Mouse (Mus musculus) gastrocnemius, adult 18-20 months (tissue): ENCODE results near the gene Iqck. TPM values are rescaled to one million over a fixed set of nuclear protein-coding genes. Genes with fewer than 3 reads are reported as not detected.

Experiments used
- DNase-seq: peaks from one replicate; pipeline ENCODE4 v3.0.0; 2021; ENCODE audit warnings: low spot score
- total RNA-seq, 2 experiments: library from RNA; stranded (reverse); gene quantifications; 2 replicates each; pipeline ENCODE4 v1.2.3; 2021

Gene Iqck
- total RNA-seq, 2 experiments from 2014 or later = 0.14 to 0.24 TPM

DNA sequence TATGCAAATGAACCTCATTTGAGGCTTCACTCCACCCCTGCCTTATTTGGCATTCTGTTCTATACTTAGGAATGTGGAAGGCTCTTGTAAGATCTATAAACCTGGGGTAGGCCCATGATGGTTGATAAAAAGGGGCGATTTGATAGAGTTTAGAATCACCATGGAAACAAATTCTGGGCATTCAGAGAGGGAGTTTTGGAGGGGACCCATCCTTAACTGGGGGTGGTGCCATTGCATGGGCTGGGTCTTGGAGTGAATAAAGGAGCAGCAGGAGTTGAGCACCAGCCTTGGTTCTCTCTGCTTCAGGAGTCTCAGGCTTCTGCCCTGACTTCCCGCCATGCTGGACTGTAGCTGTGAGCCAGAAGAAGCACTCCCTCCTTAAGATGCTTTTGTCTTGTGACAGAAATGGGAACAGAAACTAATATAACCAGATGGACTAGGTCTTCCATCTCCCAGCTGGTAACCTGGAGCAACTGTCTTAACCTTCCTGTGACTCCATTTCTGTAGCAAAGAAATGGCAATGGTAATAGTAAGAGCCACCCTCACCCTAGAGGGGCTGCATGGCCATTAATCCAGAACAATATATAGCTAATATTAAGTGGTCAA is 93.2 kb downstream of the Iqck start:
- no peak for DNase-seq

DNA sequence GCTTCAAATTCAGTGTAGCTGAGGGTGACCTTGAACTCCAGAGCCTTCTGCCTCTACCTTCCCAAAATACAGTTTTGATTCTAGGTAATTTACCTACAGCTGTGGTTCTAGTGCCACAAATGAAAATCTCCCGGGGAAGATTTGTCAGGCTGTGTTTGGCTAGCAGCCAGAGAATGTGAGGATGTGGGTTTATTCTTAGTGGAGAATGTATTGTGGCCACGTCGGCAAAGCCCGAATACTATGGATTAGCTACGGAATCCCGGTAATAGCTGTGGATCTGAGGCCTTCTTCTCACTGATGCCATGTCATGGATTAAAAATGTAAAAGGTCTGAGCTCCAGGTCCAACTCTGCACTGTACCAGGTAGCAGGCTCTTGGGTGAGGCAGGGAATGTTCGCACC is 94.2 kb downstream of the Iqck start:
- DNase-seq = no peak

DNA sequence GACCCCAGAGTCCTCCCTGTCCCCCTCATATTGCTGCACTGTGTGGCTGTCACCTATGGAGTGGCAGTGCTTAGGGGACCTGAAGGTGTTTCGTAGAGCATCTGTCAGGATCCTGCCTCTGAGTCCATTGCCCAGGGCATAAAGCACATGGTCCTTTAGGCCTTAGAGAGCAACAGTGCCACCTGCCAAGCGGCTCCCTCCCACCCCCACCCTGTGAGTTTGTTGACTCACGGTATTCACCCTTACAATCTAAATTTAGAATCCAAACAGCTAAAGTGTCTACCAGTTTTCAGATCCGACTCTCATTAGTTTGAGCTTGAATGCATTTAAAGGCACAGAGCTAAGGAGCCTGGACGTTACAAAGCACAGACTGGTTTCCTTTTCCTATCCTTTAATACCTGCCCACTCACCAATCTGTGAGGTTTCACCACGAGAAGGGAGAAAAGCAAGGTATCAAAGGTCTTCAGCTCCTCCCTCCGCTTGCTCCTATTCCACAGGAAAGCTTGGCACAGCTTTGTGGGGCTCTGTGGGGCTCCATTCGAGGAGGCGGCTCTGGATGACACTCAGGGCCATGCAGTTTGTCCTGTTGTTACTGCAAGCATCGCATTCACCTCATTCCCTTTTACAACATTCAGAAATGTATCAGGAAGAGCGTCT is 98.2 kb downstream of the Iqck start:
- DNase-seq = no peak

DNA sequence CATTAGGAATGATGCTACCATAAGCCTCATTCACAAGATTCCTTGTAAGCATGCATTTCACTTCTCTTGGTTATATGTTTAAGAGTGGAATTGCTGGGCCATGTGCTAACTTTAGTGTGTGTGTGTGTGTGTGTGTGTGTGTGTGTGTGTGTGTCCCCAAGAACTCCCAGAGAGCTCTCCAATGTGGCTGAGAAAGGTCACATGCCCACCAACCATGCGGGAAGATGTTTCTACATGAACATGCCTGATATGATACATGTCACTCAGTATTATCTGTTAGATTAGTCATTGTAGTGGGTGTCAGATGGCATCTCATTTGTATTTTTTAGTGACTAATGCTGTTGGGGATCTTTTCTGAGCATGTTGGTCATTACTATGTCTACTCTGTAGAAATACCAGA is 99.4 kb downstream of the Iqck start:
- no peak for DNase-seq

DNA sequence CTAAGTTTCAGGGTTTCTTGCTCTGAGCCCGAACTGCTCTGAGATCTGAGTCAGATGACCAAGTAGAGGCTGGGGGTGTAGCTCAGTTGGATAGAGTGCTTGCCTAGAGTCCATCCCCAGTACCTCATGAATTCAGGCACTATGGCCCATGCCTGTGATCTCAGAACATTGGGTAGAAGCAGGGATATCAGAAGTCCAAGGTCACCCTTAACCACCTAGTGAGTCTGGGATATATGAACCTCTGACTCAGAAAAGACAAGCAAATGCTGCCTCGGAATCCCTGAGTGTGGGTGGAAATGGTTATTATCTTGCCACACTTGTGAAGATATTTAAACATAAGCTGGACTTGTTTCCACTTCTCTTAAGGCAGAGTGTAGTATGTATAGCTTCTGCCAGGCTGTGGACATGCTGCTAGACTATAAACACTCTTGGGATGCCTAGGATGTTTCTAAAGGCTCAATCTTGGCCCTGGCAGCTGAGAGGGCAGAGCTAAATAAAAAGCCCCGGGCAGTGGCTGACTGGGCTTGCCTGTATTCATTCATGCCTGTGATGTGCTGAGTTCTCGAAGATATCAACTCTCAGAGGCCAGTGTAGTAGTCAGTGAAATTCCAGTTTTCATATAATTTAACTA is 101.2 kb downstream of the Iqck start:
- no peak for DNase-seq

DNA sequence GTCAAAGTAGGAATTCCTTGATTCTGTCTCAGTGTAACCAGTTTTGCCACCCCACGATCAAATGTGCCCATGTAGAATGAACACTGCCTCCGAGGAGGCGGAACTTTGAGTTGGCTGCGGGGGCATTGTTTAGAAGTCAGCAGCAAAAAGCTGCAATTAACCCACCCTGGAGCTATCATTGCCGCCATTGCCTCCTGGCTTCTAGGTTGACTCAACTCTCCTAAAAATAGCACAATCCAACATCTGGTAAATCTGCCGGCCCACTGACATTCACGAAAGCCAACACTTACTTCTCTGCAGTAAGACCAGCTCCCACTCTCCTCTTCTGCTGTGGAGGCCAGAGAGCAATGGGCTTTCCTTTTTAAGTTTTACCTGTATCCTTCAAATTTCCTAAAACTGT is 103.7 kb downstream of the Iqck start:
- DNase-seq = no peak

DNA sequence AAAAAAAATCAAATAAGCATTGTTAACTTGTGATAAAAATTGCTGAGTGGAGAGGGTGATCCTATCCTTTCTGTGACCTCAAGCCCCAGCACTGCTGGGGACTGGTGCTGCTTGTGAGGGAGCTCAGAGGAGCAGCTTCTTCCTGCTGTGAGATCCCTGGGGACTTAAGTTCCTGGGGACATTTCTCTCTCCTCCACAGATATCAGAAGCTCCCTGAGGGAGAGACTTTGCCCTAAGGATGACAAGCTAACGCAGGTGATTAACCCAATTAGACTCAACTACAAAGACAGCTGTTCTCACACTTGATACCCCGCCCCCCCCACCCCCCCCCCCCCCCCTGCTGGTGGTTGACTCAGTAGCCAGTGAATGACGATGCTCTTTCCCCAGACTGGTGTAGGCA is 109.2 kb downstream of the Iqck start:
- DNase-seq = no peak

DNA sequence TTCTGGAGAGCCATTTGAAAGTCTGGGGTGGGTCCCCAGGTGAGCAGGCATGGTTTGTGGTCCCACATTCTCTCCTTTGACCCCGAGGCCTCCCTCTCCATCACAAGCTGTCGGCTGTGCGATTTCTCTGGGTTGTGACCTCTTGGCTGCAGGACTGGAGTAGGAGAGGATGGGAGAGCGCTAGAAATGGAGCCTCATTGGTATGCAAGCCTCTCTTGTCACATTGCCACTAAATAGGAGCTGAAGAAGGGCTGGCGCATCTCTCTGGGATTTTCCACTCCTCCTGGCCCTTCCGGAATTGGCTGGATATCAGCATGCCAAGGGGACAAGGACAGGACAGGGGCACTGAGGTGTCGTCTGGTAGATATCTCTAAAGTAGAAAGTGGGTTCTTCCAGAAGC is 109.6 kb downstream of the Iqck start:
- DNase-seq = no peak

DNA sequence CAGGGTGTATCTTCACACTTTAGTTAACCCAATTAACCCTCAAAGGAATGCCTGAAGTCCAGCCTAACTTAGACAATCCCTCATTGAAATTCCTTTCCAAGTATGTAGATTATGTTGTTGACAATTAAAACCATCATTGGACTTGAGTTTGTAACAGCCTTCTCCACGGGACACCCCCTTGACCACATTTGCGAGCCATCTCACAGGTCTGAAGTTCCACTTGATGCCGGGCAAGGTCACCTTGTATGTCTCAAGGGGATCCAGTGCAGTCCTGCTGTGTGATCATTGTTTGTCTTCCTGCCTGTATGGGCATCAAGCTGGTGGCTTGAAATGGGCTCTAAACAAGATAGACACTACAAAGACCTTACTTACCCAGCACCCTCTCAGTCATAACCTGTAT is 113.3 kb downstream of the Iqck start:
- no peak for DNase-seq

DNA sequence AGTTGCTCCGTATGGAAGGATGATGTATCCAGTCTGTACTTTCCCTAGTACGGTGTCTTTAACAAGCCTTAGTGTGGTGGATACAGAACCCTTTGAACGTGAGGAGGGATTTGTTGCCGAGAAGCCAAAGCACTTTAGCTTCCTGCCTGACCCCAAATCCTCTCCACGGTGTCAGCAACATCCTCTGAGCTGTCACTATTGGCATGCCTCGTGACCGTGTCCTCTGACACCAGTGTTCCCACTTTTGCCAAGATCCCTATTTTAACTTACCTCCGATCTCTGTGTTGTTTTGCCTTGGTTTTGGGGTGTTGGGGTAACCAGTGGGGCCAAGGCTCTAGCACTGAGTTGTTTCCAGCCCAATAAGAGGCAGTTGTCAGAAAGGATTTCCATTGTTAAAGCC is 115.9 kb downstream of the Iqck start:
- DNase-seq = no peak

DNA sequence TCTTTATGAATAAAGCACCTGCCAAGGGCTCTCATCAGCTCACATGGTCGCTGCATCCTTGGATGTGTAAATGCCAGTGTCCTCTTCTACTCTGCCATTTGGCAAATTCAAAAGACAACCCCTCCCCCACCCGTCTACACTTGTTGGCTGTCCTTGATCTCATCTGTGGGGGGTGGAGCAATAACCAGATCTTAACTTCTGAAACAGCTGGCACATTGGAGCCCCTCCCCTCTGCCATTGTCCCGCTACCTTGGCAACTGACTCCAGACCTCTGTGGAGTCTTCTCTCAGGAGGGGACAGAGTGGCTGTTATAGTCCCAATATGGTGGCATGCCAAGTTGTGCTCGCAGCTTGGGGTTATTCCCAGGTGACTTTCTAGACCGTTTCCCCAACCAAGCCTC is 116.8 kb downstream of the Iqck start:
- no peak for DNase-seq

DNA sequence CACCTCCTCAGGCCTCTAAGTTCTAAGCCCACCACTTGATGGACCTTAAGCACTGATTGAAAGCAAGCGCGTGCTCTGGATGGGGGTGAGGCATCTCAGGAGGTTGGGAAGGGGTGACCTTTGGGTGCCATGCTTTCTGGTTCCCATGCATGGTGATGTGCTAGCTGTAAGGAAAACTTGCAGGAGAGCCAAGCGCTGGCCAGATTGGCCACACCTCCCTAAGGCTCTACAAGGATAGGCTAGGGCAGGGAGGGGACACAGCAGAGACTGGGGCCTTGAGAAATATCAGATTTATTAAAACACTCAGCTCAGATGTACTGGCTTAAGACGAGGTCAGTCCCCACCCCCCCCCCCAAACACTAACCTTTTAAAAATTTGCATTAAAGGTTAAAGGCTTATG is 117.8 kb downstream of the Iqck start:
- DNase-seq = no peak

DNA sequence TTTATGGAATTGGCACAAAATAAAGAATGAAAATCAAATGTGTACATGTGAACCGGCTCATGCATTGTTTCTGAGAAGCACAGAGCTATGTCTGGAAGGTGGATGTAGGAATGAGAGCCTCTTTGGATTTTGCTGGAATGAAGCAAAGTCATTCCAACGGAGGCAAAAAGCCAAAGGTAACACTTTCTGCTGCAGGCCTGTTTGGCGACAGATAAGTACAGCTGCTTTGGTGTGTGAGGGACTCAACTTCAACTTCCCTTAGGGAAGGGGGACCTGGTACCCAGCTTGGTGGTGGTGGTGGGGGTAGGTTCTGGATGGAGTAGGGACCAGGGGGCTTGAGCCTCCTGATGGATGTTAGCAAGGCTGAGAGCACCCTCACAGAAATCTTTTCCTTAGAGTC is 120.3 kb downstream of the Iqck start:
- DNase-seq = no peak

DNA sequence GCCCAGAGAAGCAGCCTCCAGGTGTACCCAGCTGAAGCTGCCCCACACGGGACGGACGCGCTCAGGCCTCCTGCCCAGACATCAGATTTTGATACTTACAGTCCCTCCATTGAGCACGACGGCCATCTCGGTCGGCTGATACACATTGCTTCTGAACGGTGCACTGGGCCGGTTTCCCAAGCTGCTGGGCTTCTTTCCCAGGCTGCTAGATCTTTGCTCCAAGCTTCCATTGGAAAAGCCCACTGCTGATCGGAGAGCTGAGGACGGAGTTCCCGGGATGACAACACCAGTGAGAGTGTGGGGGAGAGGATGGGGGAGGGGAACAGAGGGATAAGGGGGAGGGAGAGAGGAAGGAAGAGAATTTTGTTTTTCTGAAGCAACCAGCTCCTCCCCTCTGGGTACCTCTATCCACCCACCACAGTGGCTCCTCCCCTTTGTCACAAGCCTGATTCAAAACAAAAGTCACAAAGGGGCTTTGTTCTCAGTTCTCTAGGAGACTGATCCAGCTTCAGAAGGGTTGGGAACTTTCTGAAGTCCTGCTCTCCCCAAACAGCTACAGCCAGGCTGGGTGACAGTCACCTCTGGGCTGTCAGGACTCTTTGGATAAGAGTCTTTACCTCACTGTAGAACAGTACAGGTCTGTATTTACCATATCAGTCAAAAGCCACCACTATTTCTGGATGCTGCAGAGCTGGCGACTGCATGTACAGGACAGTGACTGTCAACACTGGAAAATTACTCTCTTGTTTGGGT is 121.0 kb downstream of the Iqck start:
- peak; percentile 63 for DNase-seq

DNA sequence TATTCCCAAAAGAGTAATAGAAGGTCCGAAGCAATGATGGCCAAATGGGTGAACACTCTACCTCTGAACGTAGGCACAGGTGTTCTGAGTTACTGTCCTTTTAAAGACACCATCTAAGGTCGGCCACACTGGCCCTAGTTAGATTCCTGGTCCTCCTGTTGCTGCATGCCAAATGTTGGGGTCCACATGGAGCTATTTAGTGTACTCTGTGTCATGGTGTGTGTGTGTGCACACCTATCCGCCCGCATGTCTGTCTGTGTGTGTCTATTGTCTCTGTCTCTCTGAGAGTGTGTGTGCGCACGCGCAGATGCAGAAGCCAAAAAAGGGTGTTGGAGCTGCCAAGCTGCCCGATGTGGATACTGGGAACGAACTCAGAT is 121.6 kb downstream of the Iqck start:
- no peak for DNase-seq

DNA sequence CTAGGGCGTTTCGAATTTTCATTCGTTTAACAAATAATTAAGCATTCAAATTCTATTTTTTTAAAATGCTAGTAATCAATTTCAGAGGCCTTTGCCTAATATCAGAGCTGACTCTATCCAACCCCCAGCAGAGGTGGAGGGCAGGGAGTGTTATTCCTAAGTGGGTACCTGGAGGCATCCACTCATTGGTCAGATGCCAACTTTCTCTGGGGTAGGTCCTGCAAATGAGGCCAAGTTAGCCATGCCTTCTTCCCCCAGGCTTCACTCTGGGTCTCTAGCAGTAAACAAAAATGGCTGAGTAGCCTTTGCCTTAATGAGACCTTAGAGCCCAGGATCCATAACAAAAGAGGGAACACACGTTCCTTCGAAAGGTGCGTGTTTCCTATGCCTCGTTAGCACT is 123.6 kb downstream of the Iqck start:
- DNase-seq = no peak

DNA sequence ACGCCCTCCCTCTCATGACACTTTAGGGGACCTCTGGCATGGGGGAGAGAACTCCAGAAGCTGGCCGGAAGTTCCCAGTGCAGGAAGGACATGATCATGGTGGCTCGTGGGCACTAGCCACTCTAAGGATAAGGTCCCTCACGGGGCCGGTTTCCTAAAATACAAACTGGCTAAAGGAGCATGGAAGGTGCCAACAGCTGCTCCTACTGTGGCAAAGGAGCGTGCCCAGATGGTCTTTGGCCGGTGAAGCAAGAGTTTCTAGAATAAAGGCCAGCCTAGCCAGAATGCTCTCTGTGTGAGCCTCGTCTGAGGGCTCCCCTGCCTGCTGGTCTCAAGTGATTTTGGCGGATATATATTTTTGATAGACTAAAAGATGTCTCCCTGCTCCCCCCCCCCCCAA is 124.2 kb downstream of the Iqck start:
- peak; percentile 83 for DNase-seq

DNA sequence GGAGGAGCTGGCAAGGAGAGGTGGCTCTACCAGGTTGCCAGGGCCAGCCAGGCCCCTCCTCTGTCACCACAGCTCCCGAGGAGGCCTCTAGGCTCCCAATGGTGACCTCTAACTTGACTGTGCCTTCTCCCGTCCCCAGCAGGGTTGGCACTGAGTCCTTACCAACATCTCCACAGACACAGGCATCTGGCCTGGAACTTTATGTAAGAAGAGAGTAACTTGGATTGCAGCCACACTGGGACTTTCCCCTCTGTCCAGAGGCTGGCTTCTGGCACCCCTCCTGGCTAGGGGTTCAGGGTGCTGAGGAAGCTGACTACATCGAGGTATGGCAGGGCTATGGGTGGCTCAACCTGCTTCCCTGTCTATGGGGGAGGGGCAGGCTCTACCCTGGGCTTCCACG is 125.8 kb downstream of the Iqck start:
- DNase-seq = peak; percentile 81

DNA sequence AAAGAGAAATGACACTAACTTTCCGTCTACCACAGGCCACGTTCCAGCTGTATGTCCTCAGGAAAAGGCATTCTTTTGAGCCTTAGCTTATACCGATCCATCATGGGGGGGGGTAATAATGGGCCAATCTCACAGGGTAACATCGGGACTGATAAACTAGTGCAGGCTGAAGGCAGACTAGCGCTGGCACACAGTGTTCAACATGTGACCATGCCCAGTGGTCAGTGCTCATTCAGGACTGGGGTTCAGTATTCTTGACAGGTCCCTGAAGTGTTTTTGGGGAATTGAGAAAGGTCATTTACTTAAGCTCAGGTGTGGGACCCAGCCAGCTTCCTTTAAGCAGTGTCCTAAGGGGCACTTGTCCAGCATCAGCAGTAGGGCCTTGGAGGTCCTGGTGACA is 126.3 kb downstream of the Iqck start:
- no peak for DNase-seq

DNA sequence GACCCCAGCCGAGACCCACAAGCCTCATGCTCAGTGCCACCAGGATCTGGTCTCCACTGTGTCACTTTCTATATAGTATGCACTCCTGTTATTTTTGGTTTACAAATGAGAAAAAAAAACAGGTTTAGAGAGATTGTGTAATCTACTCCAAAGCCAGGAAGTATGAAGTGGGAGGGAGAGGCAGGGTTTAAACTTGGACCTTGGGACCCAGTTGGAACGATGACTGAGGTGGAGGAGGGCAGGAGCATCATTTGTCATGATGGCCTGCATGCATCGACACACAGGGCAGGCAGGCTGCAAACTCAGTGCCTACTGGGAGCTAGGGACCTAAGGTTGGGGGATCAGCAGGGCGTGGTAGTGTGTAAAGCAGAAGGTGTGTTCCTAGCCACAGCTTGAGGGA is 127.0 kb downstream of the Iqck start:
- no peak for DNase-seq

DNA sequence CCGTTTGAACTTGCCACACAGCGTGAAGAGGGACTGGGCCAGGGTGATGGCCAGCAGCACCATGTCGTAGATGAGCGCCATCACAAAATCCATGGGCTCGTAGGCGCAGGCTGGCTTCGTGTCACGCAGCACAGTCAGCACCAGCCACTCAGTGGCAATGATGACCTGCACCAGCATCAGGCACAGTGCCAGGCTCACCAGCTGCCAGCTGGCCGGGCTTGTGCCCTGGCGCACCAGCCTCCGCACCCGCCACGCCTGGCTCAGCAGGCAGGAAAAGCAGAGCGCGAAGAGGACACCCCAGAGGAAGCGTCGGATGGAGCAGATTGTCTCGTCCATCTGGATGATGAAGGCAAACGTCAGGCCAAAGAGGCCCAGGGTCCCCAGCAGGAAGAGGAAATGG is 128.4 kb downstream of the Iqck start:
- DNase-seq = peak; percentile 79

DNA sequence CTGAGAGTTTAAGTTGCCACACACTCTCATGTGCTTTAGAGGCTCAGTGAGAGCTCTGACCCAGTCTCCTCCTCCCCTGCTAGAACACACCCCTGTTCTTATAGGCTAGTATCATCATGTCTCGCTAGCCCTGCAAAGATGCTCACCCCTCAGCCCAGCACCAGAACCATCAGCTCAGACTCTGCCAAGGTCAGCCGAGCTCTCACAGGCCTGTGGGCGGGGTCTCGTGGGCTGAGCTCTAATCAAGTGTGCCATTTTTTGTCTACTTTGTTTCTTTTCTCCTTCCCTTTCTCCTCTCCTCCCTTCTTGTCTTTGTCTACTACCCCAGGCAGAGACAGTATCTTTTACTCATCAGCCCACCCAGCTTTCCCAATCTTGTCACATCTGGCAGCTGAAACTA is 130.2 kb downstream of the Iqck start:
- DNase-seq = no peak

DNA sequence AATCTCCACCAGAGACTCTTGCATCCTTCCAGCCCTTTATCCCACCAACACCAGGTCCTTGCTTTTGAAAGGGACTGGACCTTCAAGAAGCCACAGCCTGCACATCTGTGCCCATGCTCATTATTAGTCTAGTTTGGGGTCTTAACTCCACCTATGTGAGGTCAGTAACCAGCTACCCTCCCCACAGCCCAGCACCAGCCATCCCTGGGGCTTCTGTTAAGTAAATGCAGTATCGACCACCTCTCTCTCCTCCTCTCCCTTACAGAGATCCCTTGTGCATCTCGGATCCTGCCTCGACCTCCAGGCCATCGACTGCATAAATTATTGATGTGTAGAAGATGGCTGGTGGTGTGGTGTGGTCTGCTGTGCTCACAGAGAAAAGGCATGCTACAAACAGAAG is 130.8 kb downstream of the Iqck start:
- no peak for DNase-seq
